Mouse (Mus musculus) neural tube, embryonic 11.5 days (tissue): ENCODE measurements around the gene Nacc2. TPM values are rescaled to one million over a fixed set of nuclear protein-coding genes. Genes with fewer than 3 reads are reported as not detected.

ENCODE experiments used
- ATAC-seq: fragments of 200-750 bp; cut with Nextera tagmentation; 2 replicates; pipeline ENCODE4 v1.8.0; 2017; ENCODE audit warnings: moderate number of reproducible peaks, mild to moderate bottlenecking, moderate TSS enrichment, moderate library complexity; ENCODE audit not compliant: insufficient read depth, low FRiP score, low TSS enrichment
- DNase-seq: peaks from one replicate; pipeline ENCODE4 v3.0.0-alpha.2; 2015; ENCODE audit warnings: low spot score
- H3K27ac ChIP-seq: fragments of 300-500 bp; sonication (generic); 2 replicates; pipeline ENCODE4 v1.5.1; 2014; ENCODE audit warnings: low read depth, mild to moderate bottlenecking, low read length
- H3K27me3 ChIP-seq: fragments of 300-500 bp; sonication (generic); 2 replicates; pipeline ENCODE4 v1.6.1; 2014; ENCODE audit warnings: mild to moderate bottlenecking, low read length, mixed read lengths; ENCODE audit not compliant: control insufficient read depth, insufficient read depth
- H3K36me3 ChIP-seq: fragments of 300-500 bp; sonication (generic); 2 replicates; pipeline ENCODE4 v1.6.1; 2014; ENCODE audit warnings: mild to moderate bottlenecking, low read length, moderate library complexity, mixed read lengths; ENCODE audit not compliant: control insufficient read depth, insufficient read depth
- H3K4me1 ChIP-seq: fragments of 300-500 bp; sonication (generic); 2 replicates; pipeline ENCODE4 v1.6.1; 2014; ENCODE audit warnings: low read length, mixed read lengths; ENCODE audit not compliant: control insufficient read depth, insufficient read depth
- H3K4me2 ChIP-seq: fragments of 300-500 bp; sonication (generic); 2 replicates; pipeline ENCODE4 v1.6.1; 2014; ENCODE audit warnings: low read depth, mild to moderate bottlenecking, moderate library complexity
- H3K4me3 ChIP-seq: fragments of 300-500 bp; sonication (generic); 2 replicates; pipeline ENCODE4 v1.5.1; 2014; ENCODE audit warnings: low read depth, low read length
- H3K9ac ChIP-seq: fragments of 300-500 bp; sonication (generic); 2 replicates; pipeline ENCODE4 v1.6.1; 2014; ENCODE audit warnings: mild to moderate bottlenecking, low read length
- H3K9me3 ChIP-seq: fragments of 300-500 bp; sonication (generic); 2 replicates; pipeline ENCODE4 v1.6.1; 2016; ENCODE audit warnings: low read length; ENCODE audit not compliant: control insufficient read depth
- WGBS: fragments of 180-500 bp; shearing (Covaris S2); extraction: QIAGEN DNeasy Blood & Tissue Kit; methylation state at CpG from one replicate; pipeline ENCODE4 v1.1.7; 2014; 5-methylcytosine and 5-hydroxymethylcytosine counted together
- polyA plus RNA-seq: library from polyadenylated mRNA; unstranded; fragments of >200 nt; fragmentation: Nextera tagmentation; extraction: Ambion mirVana; gene quantifications from 2 replicates; pipeline ENCODE4 v1.2.1, GENCODE M21; 2014

Nacc2 gene
- polyA plus RNA-seq = 8.2 and 9.8 TPM in 2 replicates

GRCm38 (mm10) chr2:26123079-26123648, at the start of gene Nacc2:
Gene Nacc2 (minus strand): TSS chr2:26123220.
- Histone ChIP-seq H3K4me1 (peaks cover 12% of the 10 kb centered on the region), H3K36me3 (no peaks in the 10 kb centered on the region), H3K4me2 (peak within 1 kb of the TSS; percentile 95), H3K4me3 (peak within 1 kb of the TSS; percentile 75), H3K9me3 (no peaks in the 10 kb centered on the region), H3K9ac (peak within 1 kb of the TSS; percentile 55), H3K27ac (no peak within 1 kb of the TSS), H3K27me3 (peaks cover 29% of the 10 kb centered on the region)
- ATAC-seq (no peak), DNase-seq (peak; percentile 37)
- 28% methylated on average over 9 of the region's 9 CpGs for WGBS

- Histone ChIP-seq H3K4me2 (no peak overlapping the region), H3K4me3 (no peak overlapping the region), H3K27ac (no peak overlapping the region), H3K27me3 (no peaks in the 10 kb centered on the region), H3K9me3 (no peaks in the 10 kb centered on the region), H3K4me1 (peaks cover 9% of the 10 kb centered on the region), H3K36me3 (no peaks in the 10 kb centered on the region), H3K9ac (no peak overlapping the region)
- no peak for DNase-seq
- 94% methylated on average over 2 of the region's 2 CpGs for WGBS
- ATAC-seq = no peak
These were observed 49.1 kb upstream of the Nacc2 start for GRCm38 (mm10) chr2:26172166-26172565.

- H3K36me3 ChIP-seq = no peaks in the 10 kb centered on the region
- no peak overlapping the region for H3K9ac ChIP-seq
- H3K4me3 ChIP-seq = no peak overlapping the region
- H3K9me3 ChIP-seq = no peaks in the 10 kb centered on the region
- peaks cover 2% of the 10 kb centered on the region for H3K4me1 ChIP-seq
- no peak for DNase-seq
- WGBS = 62% methylated on average over 2 of the region's 2 CpGs
- H3K4me2 ChIP-seq = no peak overlapping the region
- no peak overlapping the region for H3K27ac ChIP-seq
- no peaks in the 10 kb centered on the region for H3K27me3 ChIP-seq
- ATAC-seq = no peak
These were observed 47.4 kb upstream of the Nacc2 start for GRCm38 (mm10) chr2:26170376-26170775.

DNA sequence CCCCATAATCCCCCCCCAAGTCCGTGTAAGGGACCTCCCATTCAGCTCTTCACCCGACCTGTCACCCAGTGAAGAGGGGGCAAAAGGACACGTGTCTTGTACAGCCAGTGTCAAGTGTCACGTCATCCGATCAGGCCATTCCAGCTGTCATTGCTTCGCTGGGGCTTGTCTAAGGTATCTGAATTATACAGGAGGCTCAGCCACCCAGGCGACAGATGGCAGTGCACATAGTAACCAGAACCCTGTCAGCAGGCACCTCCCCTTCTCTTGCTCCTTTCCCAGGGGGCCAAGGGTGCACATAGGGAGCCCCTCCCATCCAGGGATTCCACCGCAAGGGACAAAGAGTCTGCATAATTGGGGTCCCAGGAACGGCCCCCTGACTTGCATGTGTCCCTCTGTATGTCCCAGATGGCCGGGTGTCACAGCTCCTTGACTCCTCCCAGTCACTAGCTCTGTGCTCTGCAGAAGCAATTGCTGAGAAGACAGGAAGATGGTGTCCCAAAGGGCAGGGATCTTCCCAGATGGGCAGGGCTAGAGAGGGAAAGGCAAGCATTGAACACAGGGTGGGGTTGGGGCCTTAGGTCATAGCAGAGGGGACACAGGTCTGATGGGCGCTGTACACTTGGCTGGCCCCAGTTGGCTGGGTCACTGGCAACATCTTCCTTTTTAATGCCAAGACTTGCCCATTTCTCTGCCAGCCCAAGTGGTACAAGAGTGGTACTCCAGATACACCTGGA, 46.0 kb upstream of the Nacc2 start:
- Histone ChIP-seq H3K4me1 (no peaks in the 10 kb centered on the region; the same call in 1 of the 2 replicates), H3K4me2 (no peak overlapping the region), H3K36me3 (no peaks in the 10 kb centered on the region), H3K27me3 (no peaks in the 10 kb centered on the region), H3K4me3 (no peak overlapping the region), H3K9me3 (no peaks in the 10 kb centered on the region), H3K9ac (no peak overlapping the region), H3K27ac (no peak overlapping the region)
- 22% methylated on average over 11 of the region's 11 CpGs for WGBS
- ATAC-seq (no peak; the same call in 1 of the 2 replicates), DNase-seq (peak; percentile 49)

DNA sequence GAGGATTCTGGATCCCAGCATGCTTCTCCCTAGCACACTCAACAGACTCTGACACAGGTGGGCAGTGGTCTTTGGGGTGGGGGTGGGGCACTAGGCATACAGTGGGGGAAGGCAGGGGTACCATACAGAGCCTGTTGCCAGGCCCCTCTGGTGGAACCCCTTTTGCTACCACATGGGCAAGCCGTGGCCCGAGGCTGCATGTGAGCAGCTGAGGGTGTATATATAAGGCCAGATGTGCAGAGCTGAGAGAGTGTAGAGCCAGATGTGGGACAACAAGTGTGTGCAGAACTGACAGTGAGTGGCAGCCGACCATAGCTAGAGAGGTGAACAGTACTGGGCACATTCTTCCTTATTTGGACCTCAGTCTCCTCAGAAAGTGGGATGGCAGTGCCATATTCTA, 43.9 kb upstream of the Nacc2 start:
- Histone ChIP-seq H3K27me3 (no peaks in the 10 kb centered on the region), H3K36me3 (no peaks in the 10 kb centered on the region), H3K9ac (no peak overlapping the region), H3K4me1 (no peaks in the 10 kb centered on the region; the same call in 1 of the 2 replicates), H3K27ac (no peak overlapping the region), H3K4me2 (no peak overlapping the region), H3K9me3 (no peaks in the 10 kb centered on the region), H3K4me3 (no peak overlapping the region)
- ATAC-seq = no peak
- DNase-seq = no peak
- 84% methylated on average over 3 of the region's 3 CpGs for WGBS

DNA sequence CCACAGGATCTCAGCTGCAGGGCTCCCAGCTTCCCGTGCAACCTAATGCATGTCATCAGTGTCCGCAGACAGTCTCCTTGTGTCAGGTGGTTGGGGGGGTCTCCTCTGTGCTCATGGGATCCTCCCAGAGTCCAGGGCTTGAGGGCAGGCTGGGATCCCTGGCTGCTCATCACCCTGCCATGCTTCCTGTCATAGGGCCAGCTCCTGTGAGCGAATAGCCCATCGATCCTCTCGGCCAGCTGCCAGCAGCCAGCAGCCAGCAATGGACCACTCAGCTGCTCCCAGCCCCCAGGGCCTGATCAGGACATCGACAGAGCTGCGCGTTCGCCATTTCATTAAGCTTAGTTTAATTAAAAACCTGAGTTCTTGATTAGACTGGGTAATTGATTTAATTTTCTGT, 35.0 kb upstream of the Nacc2 start:
- H3K27me3 ChIP-seq = no peaks in the 10 kb centered on the region
- H3K4me2 ChIP-seq = no peak overlapping the region
- H3K4me3 ChIP-seq = no peak overlapping the region
- no peaks in the 10 kb centered on the region for H3K9me3 ChIP-seq
- DNase-seq = no peak
- no peak for ATAC-seq
- peaks cover 7% of the 10 kb centered on the region; the same call in 1 of the 2 replicates for H3K4me1 ChIP-seq
- H3K9ac ChIP-seq = no peak overlapping the region
- H3K36me3 ChIP-seq = no peaks in the 10 kb centered on the region
- WGBS = 65% methylated on average over 9 of the region's 9 CpGs
- H3K27ac ChIP-seq = no peak overlapping the region

GRCm38 (mm10) chr2:26156191-26156977, 33.4 kb upstream of the Nacc2 start:
- ATAC-seq = peak; percentile 51; the same call in 1 of the 2 replicates
- Histone ChIP-seq H3K27me3 (no peaks in the 10 kb centered on the region), H3K36me3 (no peaks in the 10 kb centered on the region), H3K4me2 (no peak overlapping the region), H3K4me1 (peaks cover 7% of the 10 kb centered on the region; the same call in 1 of the 2 replicates), H3K9ac (no peak overlapping the region), H3K9me3 (no peaks in the 10 kb centered on the region), H3K27ac (no peak overlapping the region), H3K4me3 (no peak overlapping the region)
- no peak for DNase-seq
- 63% methylated on average over 10 of the region's 10 CpGs for WGBS

- DNase-seq (no peak), ATAC-seq (no peak)
- 77% methylated on average over 3 of the region's 3 CpGs for WGBS
- Histone ChIP-seq H3K36me3 (no peaks in the 10 kb centered on the region), H3K4me3 (no peak overlapping the region), H3K9ac (no peak overlapping the region), H3K27ac (no peak overlapping the region), H3K27me3 (no peaks in the 10 kb centered on the region), H3K4me1 (peaks cover 7% of the 10 kb centered on the region; the same call in 1 of the 2 replicates), H3K4me2 (no peak overlapping the region), H3K9me3 (no peaks in the 10 kb centered on the region)
These were observed 32.7 kb upstream of the Nacc2 start for GRCm38 (mm10) chr2:26155737-26156136.
